Mouse (Mus musculus) lung, adult 2 months (tissue): ENCODE data around the gene Dnajc5. TPM values are rescaled to one million over a fixed set of nuclear protein-coding genes. Genes with fewer than 3 reads are reported as not detected.

Experiments used
- DNase-seq: peaks from one replicate; pipeline ENCODE4 v3.0.0; 2022
- H3K4me1 ChIP-seq: fragments of 200-500 bp; 2 replicates; pipeline ENCODE4 v1.6.1; 2011; ENCODE audit warnings: low read length; ENCODE audit not compliant: control insufficient read depth, insufficient read depth
- H3K4me3 ChIP-seq: fragments of 200-500 bp; replicated peaks from 2 replicates; pipeline ENCODE3; 2011; ENCODE audit warnings: low read depth, mild to moderate bottlenecking, control low read depth, low read length; ENCODE audit errors: extremely low read depth
- CTCF ChIP-seq: fragments of 200-500 bp; IDR thresholded peaks from 2 replicates; pipeline ENCODE4 v1.5.1; 2011; ENCODE audit warnings: mild to moderate bottlenecking, low read length, control low read depth; ENCODE audit not compliant: insufficient read depth
- POLR2A ChIP-seq: fragments of 200-500 bp; IDR thresholded peaks from 2 replicates; pipeline ENCODE4 v1.6.1; 2011; ENCODE audit warnings: low read depth, mild to moderate bottlenecking, control low read depth, low read length, borderline replicate concordance; ENCODE audit errors: extremely low read depth
- WGBS: fragments of 180-500 bp; shearing (Covaris S2); methylation state at CpG from one replicate; pipeline ENCODE4 v1.1.7; 2018; 5-methylcytosine and 5-hydroxymethylcytosine counted together
- polyA plus RNA-seq: library from polyadenylated mRNA; depleted of rRNA; stranded (reverse); fragments of >200 nt; gene quantifications from 2 replicates; pipeline ENCODE4 v1.2.3, GENCODE M21; 2012; rRNA removed

The Dnajc5 gene
- polyA plus RNA-seq = 47.4 and 76.4 TPM in 2 replicates

GRCm38 (mm10) chr2:181520118-181520935 is at the start of gene Dnajc5:
TSS of gene Dnajc5 (plus strand) at chr2:181520485.
- peak; percentile 96 for DNase-seq
- TF ChIP-seq CTCF (no peak), POLR2A (peak; percentile 86)
- Histone ChIP-seq H3K4me1 (peaks cover 14% of the 10 kb centered on the region), H3K4me3 (peak within 1 kb of the TSS; percentile 74)
- under 1% methylated on average over 74 of the region's 74 CpGs for WGBS

- H3K4me3 ChIP-seq = no peak overlapping the region
- 24% methylated on average over 5 of the region's 5 CpGs for WGBS
- H3K4me1 ChIP-seq = peaks cover 17% of the 10 kb centered on the region
- DNase-seq = no peak
- TF ChIP-seq POLR2A = no peak
- no peak for TF ChIP-seq CTCF
Observed at GRCm38 (mm10) chr2:181471246-181471645, 49.0 kb upstream of the Dnajc5 start.

- no peak overlapping the region for H3K4me3 ChIP-seq
- DNase-seq = no peak
- 46% methylated on average over 1 of the region's 1 CpGs for WGBS
- H3K4me1 ChIP-seq = peaks cover 17% of the 10 kb centered on the region
- TF ChIP-seq CTCF = no peak
- no peak for TF ChIP-seq POLR2A
Observed at GRCm38 (mm10) chr2:181472256-181472827, 47.9 kb upstream of the Dnajc5 start.

GRCm38 (mm10) chr2:181483120-181483519 is 37.2 kb upstream of the Dnajc5 start:
- TF ChIP-seq POLR2A (no peak), CTCF (no peak)
- Histone ChIP-seq H3K4me3 (peak overlapping the region; percentile 44), H3K4me1 (peaks cover 4% of the 10 kb centered on the region)
- WGBS = 30% methylated on average over 2 of the region's 2 CpGs
- no peak for DNase-seq

DNA sequence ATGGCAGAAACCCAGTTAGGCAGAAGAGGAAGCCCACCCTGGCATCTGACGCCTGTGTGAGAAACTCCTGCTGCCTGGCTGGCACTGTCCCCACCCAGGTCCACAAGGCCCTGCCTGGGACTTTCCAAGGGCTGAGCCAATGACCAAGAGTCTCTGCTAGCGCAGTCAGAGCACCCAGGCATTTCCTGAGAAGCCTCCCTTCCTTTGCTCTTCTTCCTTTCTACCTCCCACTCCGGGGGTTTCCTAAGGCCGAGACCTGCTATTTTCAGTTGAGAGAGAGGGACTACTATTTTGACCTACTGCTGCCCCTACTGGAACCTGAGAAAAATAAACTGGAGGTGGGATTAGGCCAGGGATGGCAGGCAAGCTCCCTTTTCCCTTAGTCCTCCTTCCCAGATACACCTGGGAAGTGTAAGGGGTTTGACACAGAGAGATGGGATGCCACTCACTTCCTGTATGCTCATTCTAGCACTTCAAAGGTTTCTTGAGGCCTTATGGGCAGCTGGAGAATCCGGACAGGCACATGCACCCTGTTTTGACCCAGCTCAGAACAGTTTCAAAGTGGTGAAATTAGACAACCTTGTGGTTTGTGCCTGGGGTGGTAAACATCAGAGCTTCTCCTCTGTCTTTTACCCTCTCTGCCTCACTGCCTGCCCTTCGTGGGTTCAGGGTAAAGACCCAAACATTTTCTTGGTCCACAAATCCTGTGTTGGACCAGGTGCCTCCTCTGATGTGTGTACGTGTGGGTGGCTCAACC is 36.5 kb upstream of the Dnajc5 start:
- TF ChIP-seq POLR2A (peak; percentile 20; the same call in 1 of the 2 replicates), CTCF (no peak)
- WGBS = 24% methylated on average over 7 of the region's 7 CpGs
- Histone ChIP-seq H3K4me3 (peak overlapping the region; percentile 44), H3K4me1 (peaks cover 4% of the 10 kb centered on the region)
- peak; percentile 53 for DNase-seq

DNA sequence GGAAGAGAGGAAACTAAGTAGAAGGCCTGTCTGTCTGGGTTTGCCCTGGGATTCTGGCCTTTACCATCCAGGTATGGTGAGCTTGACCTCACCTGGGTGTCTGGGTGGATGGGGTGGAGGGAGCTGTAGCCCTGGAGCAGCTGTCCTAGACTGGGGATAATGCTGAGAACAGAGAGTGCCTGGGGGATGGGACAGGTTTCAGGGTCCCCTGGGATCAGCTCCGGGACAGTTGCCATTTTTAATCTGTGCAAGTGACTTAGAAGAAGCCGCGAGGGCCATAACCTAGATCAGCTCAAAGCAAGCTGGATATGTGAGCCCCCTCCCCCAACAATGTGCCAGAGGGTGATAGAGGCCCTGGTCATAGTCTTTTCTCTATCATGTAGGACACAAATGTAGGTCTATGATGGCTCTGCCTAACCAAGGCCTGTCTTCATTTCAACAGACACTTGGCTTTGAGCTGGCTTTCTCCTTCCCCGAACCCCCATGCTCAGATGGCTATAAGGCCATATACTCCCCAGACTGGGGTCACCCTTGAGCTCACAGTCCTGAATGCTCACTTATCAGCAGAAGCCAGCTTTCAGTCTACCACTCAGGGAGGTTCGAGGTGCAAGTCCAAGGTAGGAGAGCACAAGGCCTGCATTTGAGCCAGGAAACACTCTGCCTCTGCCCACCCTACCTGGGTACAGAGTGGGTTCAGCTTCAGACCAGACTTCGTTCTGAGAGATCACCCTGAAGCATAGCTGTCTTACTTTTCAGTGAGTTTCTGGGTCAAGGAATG is 35.6 kb upstream of the Dnajc5 start:
- 86% methylated on average over 6 of the region's 6 CpGs for WGBS
- H3K4me1 ChIP-seq = peaks cover 4% of the 10 kb centered on the region
- DNase-seq = no peak
- H3K4me3 ChIP-seq = no peak overlapping the region
- TF ChIP-seq POLR2A (no peak), CTCF (no peak)

GRCm38 (mm10) chr2:181485741-181486140 is 34.5 kb upstream of the Dnajc5 start:
- no peak for DNase-seq
- WGBS = 44% methylated on average over 1 of the region's 1 CpGs
- Histone ChIP-seq H3K4me3 (no peak overlapping the region), H3K4me1 (peaks cover 4% of the 10 kb centered on the region)
- TF ChIP-seq CTCF (no peak), POLR2A (no peak)

DNA sequence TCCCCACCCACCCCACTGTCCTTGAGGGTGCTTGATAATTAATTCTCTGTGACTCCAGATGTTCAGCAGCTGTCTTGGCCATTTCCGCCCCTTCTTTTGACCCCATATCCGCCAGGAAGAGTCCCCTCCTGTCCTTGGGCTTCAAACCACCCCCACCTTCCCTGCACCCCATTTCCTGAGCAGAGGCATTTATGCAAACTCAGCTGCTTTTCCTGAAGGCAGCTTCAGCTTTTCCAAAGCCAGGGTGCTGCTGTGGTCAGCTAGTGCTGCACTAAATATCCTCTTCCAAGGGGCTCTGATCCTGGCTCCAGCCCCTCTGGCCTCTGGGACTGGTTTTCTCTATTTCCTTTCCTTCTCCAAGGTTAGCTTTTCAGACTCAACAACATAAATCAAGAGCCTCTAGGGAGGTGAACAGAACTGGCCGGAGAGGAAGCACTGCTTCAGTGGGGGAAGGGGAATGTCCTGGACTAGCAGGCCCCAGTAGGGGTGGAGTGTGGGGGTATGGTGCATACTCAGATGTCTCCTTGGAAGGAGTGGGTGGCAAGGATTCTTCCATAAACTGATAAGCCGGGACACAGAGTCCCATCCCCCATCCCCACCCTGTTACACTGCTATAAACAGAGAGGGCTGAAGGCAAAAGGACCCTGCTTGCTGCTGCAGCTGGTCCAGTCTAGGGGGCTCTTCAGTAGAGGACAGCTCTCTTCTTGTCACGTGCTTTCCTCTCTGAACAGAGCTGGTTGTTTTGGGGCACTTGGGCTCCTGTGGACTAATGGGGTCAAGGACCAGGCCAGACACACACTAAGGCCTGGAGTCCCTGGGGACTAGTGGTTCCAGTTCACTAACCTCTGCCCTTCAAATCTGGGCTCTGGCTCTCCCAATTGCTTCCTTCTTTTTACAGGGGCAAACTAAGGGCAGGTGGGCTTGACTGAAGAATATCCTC is 32.7 kb upstream of the Dnajc5 start:
- 22% methylated on average over 5 of the region's 5 CpGs for WGBS
- Histone ChIP-seq H3K4me1 (peaks cover 4% of the 10 kb centered on the region), H3K4me3 (no peak overlapping the region)
- no peak for DNase-seq
- TF ChIP-seq CTCF (no peak), POLR2A (no peak)
